Mouse (Mus musculus): ENCODE measurements around the gene Kdm6b. TPM values are rescaled to one million over a fixed set of nuclear protein-coding genes. Genes with fewer than 3 reads are reported as not detected.
A peak's percentile ranks its signal among the peaks of the same experiment; 100 is the strongest.

Gene Kdm6b
- polyA plus RNA-seq, 1 experiment from 2014 or later: 18.2 TPM

GRCm38 (mm10) chr11:69421131-69421977 is 7.9 kb upstream of the Kdm6b start:
- no peaks in the 10 kb centered on the region for H3K36me3 ChIP-seq (ENCODE audit: control insufficient read depth, insufficient read depth)
- H3K4me2 ChIP-seq (ENCODE audit: low read depth, low read length): peak overlapping the region; percentile 99
- H3K4me3 ChIP-seq (ENCODE audit: low read length): 0 out of 2 replicates have a peak overlapping the region, but pooled peaks have one; percentile 79
- no peak overlapping the region for H3K27ac ChIP-seq (ENCODE audit: low read length)
- H3K4me1 ChIP-seq (ENCODE audit: control insufficient read depth, insufficient read depth, low read length): peaks cover 37% of the 10 kb centered on the region
- no peak for ATAC-seq (replicated peaks; ENCODE audit: extremely low read depth, insufficient read depth, low FRiP score)
- peaks cover 20% of the 10 kb centered on the region for H3K27me3 ChIP-seq (ENCODE audit: control insufficient read depth, insufficient read depth, low read length)
- H3K9ac ChIP-seq (ENCODE audit: low read length): peak overlapping the region; percentile 44
- H3K9me3 ChIP-seq (replicated peaks; ENCODE audit: control insufficient read depth, low read length): no peaks in the 10 kb centered on the region
- 21% methylated on average over 25 of the region's 25 CpGs for WGBS

- Histone ChIP-seq H3K27me3 (ENCODE audit: control insufficient read depth, insufficient read depth, low read length) (peaks cover 20% of the 10 kb centered on the region), H3K9ac (ENCODE audit: low read length) (peak overlapping the region; percentile 73), H3K9me3 (replicated peaks; ENCODE audit: control insufficient read depth, low read length) (no peaks in the 10 kb centered on the region), H3K4me3 (ENCODE audit: low read length) (peak overlapping the region; percentile 79), H3K4me2 (ENCODE audit: low read depth, low read length) (peak overlapping the region; percentile 99), H3K36me3 (ENCODE audit: control insufficient read depth, insufficient read depth) (no peaks in the 10 kb centered on the region), H3K27ac (ENCODE audit: low read length) (no peak overlapping the region), H3K4me1 (ENCODE audit: control insufficient read depth, insufficient read depth, low read length) (peaks cover 37% of the 10 kb centered on the region)
- no peak for ATAC-seq (replicated peaks; ENCODE audit: extremely low read depth, insufficient read depth, low FRiP score)
- WGBS: 14% methylated on average over 10 of the region's 10 CpGs
Measured at GRCm38 (mm10) chr11:69420554-69421000, 7.1 kb upstream of the Kdm6b start.

- Histone ChIP-seq H3K27me3 (ENCODE audit: control insufficient read depth, insufficient read depth, low read length) (peaks cover 20% of the 10 kb centered on the region), H3K27ac (ENCODE audit: low read length) (peak overlapping the region; percentile 99), H3K4me1 (ENCODE audit: control insufficient read depth, insufficient read depth, low read length) (peaks cover 38% of the 10 kb centered on the region), H3K4me3 (ENCODE audit: low read length) (peak overlapping the region; percentile 79), H3K9me3 (replicated peaks; ENCODE audit: control insufficient read depth, low read length) (no peaks in the 10 kb centered on the region), H3K9ac (ENCODE audit: low read length) (peak overlapping the region; percentile 73), H3K36me3 (ENCODE audit: control insufficient read depth, insufficient read depth) (no peaks in the 10 kb centered on the region), H3K4me2 (ENCODE audit: low read depth, low read length) (peak overlapping the region; percentile 99)
- ATAC-seq (replicated peaks; ENCODE audit: extremely low read depth, insufficient read depth, low FRiP score): no peak
- WGBS: under 1% methylated on average over 31 of the region's 31 CpGs
Measured at GRCm38 (mm10) chr11:69419813-69420553, 6.5 kb upstream of the Kdm6b start.

GRCm38 (mm10) chr11:69419443-69419812 is 6.0 kb upstream of the Kdm6b start:
- WGBS: 1% methylated on average over 19 of the region's 19 CpGs
- H3K9ac ChIP-seq (ENCODE audit: low read length): peak overlapping the region; percentile 73
- no peak for ATAC-seq (replicated peaks; ENCODE audit: extremely low read depth, insufficient read depth, low FRiP score)
- no peaks in the 10 kb centered on the region for H3K9me3 ChIP-seq (replicated peaks; ENCODE audit: control insufficient read depth, low read length)
- peak overlapping the region; percentile 99 for H3K4me2 ChIP-seq (ENCODE audit: low read depth, low read length)
- peak overlapping the region; percentile 99 for H3K27ac ChIP-seq (ENCODE audit: low read length)
- H3K36me3 ChIP-seq (ENCODE audit: control insufficient read depth, insufficient read depth): no peaks in the 10 kb centered on the region
- H3K4me1 ChIP-seq (ENCODE audit: control insufficient read depth, insufficient read depth, low read length): peaks cover 44% of the 10 kb centered on the region
- peaks cover 20% of the 10 kb centered on the region for H3K27me3 ChIP-seq (ENCODE audit: control insufficient read depth, insufficient read depth, low read length)
- H3K4me3 ChIP-seq (ENCODE audit: low read length): peak overlapping the region; percentile 79

GRCm38 (mm10) chr11:69418481-69419442 is 5.3 kb upstream of the Kdm6b start:
- H3K4me3 ChIP-seq (ENCODE audit: low read length): peak overlapping the region; percentile 79
- no peaks in the 10 kb centered on the region for H3K9me3 ChIP-seq (replicated peaks; ENCODE audit: control insufficient read depth, low read length)
- under 1% methylated on average over 45 of the region's 45 CpGs for WGBS
- peak overlapping the region; percentile 81 for H3K9ac ChIP-seq (ENCODE audit: low read length)
- H3K4me1 ChIP-seq (ENCODE audit: control insufficient read depth, insufficient read depth, low read length): peaks cover 51% of the 10 kb centered on the region
- H3K4me2 ChIP-seq (ENCODE audit: low read depth, low read length): peak overlapping the region; percentile 99
- H3K27me3 ChIP-seq (ENCODE audit: control insufficient read depth, insufficient read depth, low read length): peaks cover 20% of the 10 kb centered on the region
- H3K36me3 ChIP-seq (ENCODE audit: control insufficient read depth, insufficient read depth): no peaks in the 10 kb centered on the region
- ATAC-seq (replicated peaks; ENCODE audit: extremely low read depth, insufficient read depth, low FRiP score): peak; percentile 82
- H3K27ac ChIP-seq (ENCODE audit: low read length): peak overlapping the region; percentile 99

GRCm38 (mm10) chr11:69417449-69418384 is 4.2 kb upstream of the Kdm6b start:
- peak; percentile 43 for ATAC-seq (replicated peaks; ENCODE audit: extremely low read depth, insufficient read depth, low FRiP score)
- under 1% methylated on average over 39 of the region's 39 CpGs for WGBS
- H3K9me3 ChIP-seq (replicated peaks; ENCODE audit: control insufficient read depth, low read length): no peaks in the 10 kb centered on the region
- H3K4me3 ChIP-seq (ENCODE audit: low read length): peak overlapping the region; percentile 79
- H3K27me3 ChIP-seq (ENCODE audit: control insufficient read depth, insufficient read depth, low read length): peaks cover 19% of the 10 kb centered on the region
- H3K9ac ChIP-seq (ENCODE audit: low read length): peak overlapping the region; percentile 81
- peak overlapping the region; percentile 99 for H3K4me2 ChIP-seq (ENCODE audit: low read depth, low read length)
- peaks cover 61% of the 10 kb centered on the region for H3K4me1 ChIP-seq (ENCODE audit: control insufficient read depth, insufficient read depth, low read length)
- peak overlapping the region; percentile 99 for H3K27ac ChIP-seq (ENCODE audit: low read length)
- peaks cover 2% of the 10 kb centered on the region; the same call in 1 of the 2 replicates for H3K36me3 ChIP-seq (ENCODE audit: control insufficient read depth, insufficient read depth)

GRCm38 (mm10) chr11:69416921-69417448 is 3.5 kb upstream of the Kdm6b start:
- WGBS: 14% methylated on average over 8 of the region's 8 CpGs
- Histone ChIP-seq H3K9me3 (replicated peaks; ENCODE audit: control insufficient read depth, low read length) (no peaks in the 10 kb centered on the region), H3K9ac (ENCODE audit: low read length) (peak overlapping the region; percentile 64), H3K27me3 (ENCODE audit: control insufficient read depth, insufficient read depth, low read length) (peaks cover 12% of the 10 kb centered on the region), H3K36me3 (ENCODE audit: control insufficient read depth, insufficient read depth) (peaks cover 6% of the 10 kb centered on the region; the same call in 1 of the 2 replicates), H3K4me3 (ENCODE audit: low read length) (peak overlapping the region; percentile 79), H3K4me2 (ENCODE audit: low read depth, low read length) (peak overlapping the region; percentile 99), H3K27ac (ENCODE audit: low read length) (peak overlapping the region; percentile 99), H3K4me1 (ENCODE audit: control insufficient read depth, insufficient read depth, low read length) (peaks cover 68% of the 10 kb centered on the region)
- ATAC-seq (replicated peaks; ENCODE audit: extremely low read depth, insufficient read depth, low FRiP score): no peak

All from heart, embryonic 16.5 days (tissue).